Mouse (Mus musculus) kidney, embryonic 15.5 days (tissue): Measurements from ENCODE around the gene Lmo2. TPM values are rescaled to one million over a fixed set of nuclear protein-coding genes. Genes with fewer than 3 reads are reported as not detected.
A peak's percentile ranks its signal among the peaks of the same experiment; 100 is the strongest.

Source experiments
- ATAC-seq: fragments of 200-750 bp; cut with Nextera tagmentation; replicated peaks from 2 replicates; pipeline ENCODE4 v1.8.0; 2017; ENCODE audit warnings: moderate TSS enrichment; ENCODE audit not compliant: low FRiP score
- H3K27ac ChIP-seq: fragments of 300-500 bp; sonication (generic); 2 replicates; pipeline ENCODE4 v1.5.1; 2015; ENCODE audit warnings: mild to moderate bottlenecking, inconsistent platforms
- H3K27me3 ChIP-seq: fragments of 300-500 bp; sonication (generic); 2 replicates; pipeline ENCODE4 v1.6.1; 2015; ENCODE audit warnings: inconsistent platforms
- H3K36me3 ChIP-seq: fragments of 300-500 bp; sonication (generic); 2 replicates; pipeline ENCODE4 v1.6.1; 2015; ENCODE audit warnings: inconsistent platforms
- H3K4me1 ChIP-seq: fragments of 300-500 bp; sonication (generic); 2 replicates; pipeline ENCODE4 v1.6.1; 2015; ENCODE audit warnings: inconsistent platforms
- H3K4me2 ChIP-seq: fragments of 300-500 bp; sonication (generic); 2 replicates; pipeline ENCODE4 v1.6.1; 2015; ENCODE audit warnings: moderate library complexity, mild to moderate bottlenecking, inconsistent platforms
- H3K4me3 ChIP-seq: fragments of 300-500 bp; sonication (generic); replicated peaks from 2 replicates; pipeline ENCODE4 v1.5.1; 2015; ENCODE audit warnings: mild to moderate bottlenecking, inconsistent platforms
- H3K9ac ChIP-seq: fragments of 300-500 bp; sonication (generic); 2 replicates; pipeline ENCODE4 v1.6.1; 2015; ENCODE audit warnings: mild to moderate bottlenecking, inconsistent platforms
- H3K9me3 ChIP-seq: fragments of 300-500 bp; sonication (generic); replicated peaks from 2 replicates; pipeline ENCODE4 v1.6.1; 2016; ENCODE audit warnings: inconsistent platforms
- WGBS: fragments of 180-500 bp; shearing (Covaris S2); methylation state at CpG from one replicate; pipeline ENCODE4 v1.1.7; 2015; ENCODE audit warnings: mixed read lengths; 5-methylcytosine and 5-hydroxymethylcytosine counted together
- polyA plus RNA-seq: library from polyadenylated mRNA; unstranded; fragments of >200 nt; fragmentation: Nextera tagmentation; extraction: Ambion mirVana; gene quantifications from 2 replicates; pipeline ENCODE4 v1.2.1, GENCODE M21; 2015

Lmo2 gene
- polyA plus RNA-seq, 1 experiment from 2014 or later, result 32.1 TPM

- no peaks in the 10 kb centered on the region for H3K4me1 ChIP-seq
- H3K27me3 ChIP-seq, result 0 out of 2 replicates have a peak, but pooled peaks cover 3% of the 10 kb centered on the region
- H3K4me2 ChIP-seq, result no peak overlapping the region
- no peak overlapping the region for H3K27ac ChIP-seq
- 82% methylated on average over 5 of the region's 5 CpGs for WGBS
- no peak for ATAC-seq
- H3K9me3 ChIP-seq, result no peaks in the 10 kb centered on the region
- H3K4me3 ChIP-seq, result no peak overlapping the region
- no peaks in the 10 kb centered on the region for H3K36me3 ChIP-seq
- no peak overlapping the region for H3K9ac ChIP-seq
These were observed 12.2 kb upstream of the Lmo2 start for GRCm38 (mm10) chr2:103945571-103946092.

- Histone ChIP-seq H3K36me3 (no peaks in the 10 kb centered on the region), H3K4me3 (no peak overlapping the region), H3K9me3 (no peaks in the 10 kb centered on the region), H3K27ac (no peak overlapping the region), H3K4me1 (no peaks in the 10 kb centered on the region), H3K4me2 (no peak overlapping the region), H3K27me3 (0 out of 2 replicates have a peak, but pooled peaks cover 3% of the 10 kb centered on the region), H3K9ac (no peak overlapping the region)
- ATAC-seq, result no peak
- 74% methylated on average over 8 of the region's 8 CpGs for WGBS
These were observed 10.9 kb upstream of the Lmo2 start for GRCm38 (mm10) chr2:103946892-103947291.

- no peak for ATAC-seq
These were observed 9.7 kb upstream of the Lmo2 start for GRCm38 (mm10) chr2:103947982-103948655.

GRCm38 (mm10) chr2:103953050-103953835, 4.5 kb upstream of the Lmo2 start:
- Histone ChIP-seq H3K4me2 (no peak overlapping the region), H3K9ac (no peak overlapping the region), H3K9me3 (no peaks in the 10 kb centered on the region), H3K4me3 (no peak overlapping the region), H3K4me1 (no peaks in the 10 kb centered on the region), H3K36me3 (no peaks in the 10 kb centered on the region), H3K27me3 (0 out of 2 replicates have a peak, but pooled peaks cover 4% of the 10 kb centered on the region), H3K27ac (no peak overlapping the region)
- ATAC-seq, result no peak
- WGBS, result 90% methylated on average over 6 of the region's 6 CpGs

More at GRCm38 (mm10) chr2:103947982-103948655, 9.7 kb upstream of the Lmo2 start:
- 0 out of 2 replicates have a peak, but pooled peaks cover 8% of the 10 kb centered on the region for H3K27me3 ChIP-seq
- no peak overlapping the region for H3K4me2 ChIP-seq
- 44% methylated on average over 8 of the region's 8 CpGs for WGBS
- no peaks in the 10 kb centered on the region for H3K4me1 ChIP-seq
- no peaks in the 10 kb centered on the region for H3K9me3 ChIP-seq
- no peak overlapping the region for H3K9ac ChIP-seq
- H3K27ac ChIP-seq, result no peak overlapping the region
- H3K4me3 ChIP-seq, result no peak overlapping the region
- H3K36me3 ChIP-seq, result no peaks in the 10 kb centered on the region

- Histone ChIP-seq H3K27me3 (0 out of 2 replicates have a peak, but pooled peaks cover 4% of the 10 kb centered on the region), H3K4me3 (no peak overlapping the region), H3K9ac (no peak overlapping the region), H3K27ac (no peak overlapping the region), H3K9me3 (no peaks in the 10 kb centered on the region), H3K4me2 (no peak overlapping the region), H3K4me1 (no peaks in the 10 kb centered on the region), H3K36me3 (no peaks in the 10 kb centered on the region)
- 81% methylated on average over 3 of the region's 3 CpGs for WGBS
- no peak for ATAC-seq
These were observed 2.1 kb upstream of the Lmo2 start for GRCm38 (mm10) chr2:103955714-103956113.

- 0 out of 2 replicates have a peak, but pooled peaks cover 4% of the 10 kb centered on the region for H3K27me3 ChIP-seq
- H3K4me3 ChIP-seq, result no peak overlapping the region
- WGBS, result 81% methylated on average over 6 of the region's 6 CpGs
- no peaks in the 10 kb centered on the region for H3K9me3 ChIP-seq
- no peaks in the 10 kb centered on the region for H3K36me3 ChIP-seq
- no peak overlapping the region for H3K9ac ChIP-seq
- no peaks in the 10 kb centered on the region for H3K4me1 ChIP-seq
- peak; percentile 78 for ATAC-seq
- no peak overlapping the region for H3K4me2 ChIP-seq
- no peak overlapping the region for H3K27ac ChIP-seq
These were observed 919 bp upstream of the Lmo2 start for GRCm38 (mm10) chr2:103956867-103957266.

GRCm38 (mm10) chr2:103958634-103959033, 848 bp downstream of the Lmo2 start:
- 62% methylated on average over 3 of the region's 3 CpGs for WGBS
- Histone ChIP-seq H3K4me2 (no peak overlapping the region), H3K36me3 (no peaks in the 10 kb centered on the region), H3K27ac (no peak overlapping the region), H3K4me1 (no peaks in the 10 kb centered on the region), H3K9me3 (no peaks in the 10 kb centered on the region), H3K4me3 (no peak overlapping the region), H3K9ac (no peak overlapping the region), H3K27me3 (no peaks in the 10 kb centered on the region)
- no peak for ATAC-seq

GRCm38 (mm10) chr2:103959066-103959465, 1.3 kb downstream of the Lmo2 start:
- Histone ChIP-seq H3K9me3 (no peaks in the 10 kb centered on the region), H3K36me3 (no peaks in the 10 kb centered on the region), H3K4me3 (no peak overlapping the region), H3K9ac (no peak overlapping the region), H3K4me2 (no peak overlapping the region), H3K27ac (no peak overlapping the region), H3K27me3 (no peaks in the 10 kb centered on the region), H3K4me1 (no peaks in the 10 kb centered on the region)
- 86% methylated on average over 5 of the region's 5 CpGs for WGBS
- ATAC-seq, result no peak

- H3K27ac ChIP-seq, result no peak overlapping the region
- H3K4me3 ChIP-seq, result no peak overlapping the region
- H3K27me3 ChIP-seq, result no peaks in the 10 kb centered on the region
- no peaks in the 10 kb centered on the region for H3K4me1 ChIP-seq
- 0 out of 2 replicates have a peak, but pooled peaks have one; percentile 15 for ATAC-seq
- no peaks in the 10 kb centered on the region for H3K9me3 ChIP-seq
- H3K4me2 ChIP-seq, result no peak overlapping the region
- H3K36me3 ChIP-seq, result no peaks in the 10 kb centered on the region
- H3K9ac ChIP-seq, result no peak overlapping the region
- 87% methylated on average over 6 of the region's 6 CpGs for WGBS
These were observed 1.8 kb downstream of the Lmo2 start for GRCm38 (mm10) chr2:103959574-103959973.

- Histone ChIP-seq H3K27ac (no peak overlapping the region), H3K36me3 (no peaks in the 10 kb centered on the region), H3K9me3 (no peaks in the 10 kb centered on the region), H3K9ac (no peak overlapping the region), H3K4me1 (no peaks in the 10 kb centered on the region), H3K4me2 (no peak overlapping the region), H3K27me3 (peaks cover 12% of the 10 kb centered on the region), H3K4me3 (no peak overlapping the region)
- 70% methylated on average over 4 of the region's 4 CpGs for WGBS
- ATAC-seq, result no peak
These were observed 4.6 kb downstream of the Lmo2 start for GRCm38 (mm10) chr2:103962349-103962748.

- no peaks in the 10 kb centered on the region for H3K9me3 ChIP-seq
- peaks cover 12% of the 10 kb centered on the region for H3K4me1 ChIP-seq
- 91% methylated on average over 3 of the region's 3 CpGs for WGBS
- no peak overlapping the region for H3K27ac ChIP-seq
- H3K27me3 ChIP-seq, result peaks cover 33% of the 10 kb centered on the region
- no peak overlapping the region for H3K4me3 ChIP-seq
- no peak for ATAC-seq
- no peaks in the 10 kb centered on the region for H3K36me3 ChIP-seq
- H3K9ac ChIP-seq, result no peak overlapping the region
- H3K4me2 ChIP-seq, result no peak overlapping the region
These were observed 7.6 kb downstream of the Lmo2 start for GRCm38 (mm10) chr2:103965391-103965790.

- Histone ChIP-seq H3K36me3 (no peaks in the 10 kb centered on the region), H3K4me1 (peaks cover 27% of the 10 kb centered on the region), H3K9me3 (no peaks in the 10 kb centered on the region), H3K4me3 (no peak overlapping the region), H3K4me2 (no peak overlapping the region), H3K9ac (no peak overlapping the region), H3K27ac (no peak overlapping the region), H3K27me3 (peaks cover 61% of the 10 kb centered on the region)
- no peak for ATAC-seq
- WGBS, result 58% methylated on average over 4 of the region's 4 CpGs
These were observed 10.4 kb downstream of the Lmo2 start for GRCm38 (mm10) chr2:103968186-103968585.
